Mouse (Mus musculus) olfactory bulb, adult 2 months (tissue): Measurements from ENCODE around the gene Cyb561d2.

Source experiments
- CTCF ChIP-seq: fragments of 200-500 bp; IDR thresholded peaks from 2 replicates; pipeline ENCODE4 v1.5.1; 2012; ENCODE audit warnings: low read depth, mild to moderate bottlenecking, low read length, moderate library complexity; ENCODE audit not compliant: insufficient read depth
- POLR2A ChIP-seq: fragments of 200-500 bp; IDR thresholded peaks from 2 replicates; pipeline ENCODE4 v1.6.1; 2012; ENCODE audit warnings: mild to moderate bottlenecking, low read depth, low read length, moderate library complexity; ENCODE audit not compliant: insufficient read depth

DNA sequence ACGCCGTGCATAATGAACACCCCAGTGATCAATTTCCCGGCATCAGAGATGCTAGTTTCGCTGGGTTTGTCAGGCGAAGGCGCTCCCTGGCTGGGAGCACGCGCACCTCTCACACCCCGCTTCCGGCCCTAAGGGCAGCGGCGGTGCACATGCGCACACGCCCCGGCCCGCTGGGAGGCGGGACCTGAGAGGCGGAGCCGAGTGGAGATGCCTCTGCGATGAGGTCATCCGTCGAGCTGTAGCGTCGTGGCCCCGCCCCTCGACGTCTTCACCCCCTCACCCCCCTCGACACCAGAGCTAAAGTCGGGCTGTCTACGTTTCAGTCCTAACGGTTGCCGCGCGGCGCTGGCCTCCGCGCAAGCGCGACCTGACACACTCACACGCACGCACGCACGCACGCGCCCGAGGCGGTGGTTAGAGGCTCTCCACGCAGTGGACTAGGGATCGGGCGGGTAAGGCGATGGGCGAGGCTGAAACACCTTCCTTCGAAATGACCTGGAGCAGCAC, 12.4 kb upstream of the Cyb561d2 start:
- TF ChIP-seq POLR2A, result peak; percentile 94
- TF ChIP-seq CTCF, result no peak
